Mouse (Mus musculus) forebrain, embryonic 13.5 days (tissue): Measurements from ENCODE around the gene Ccdc13. TPM values are rescaled to one million over a fixed set of nuclear protein-coding genes. Genes with fewer than 3 reads are reported as not detected.

Source experiments
- ATAC-seq: fragments of 200-750 bp; cut with Nextera tagmentation; 2 replicates; pipeline ENCODE4 v1.8.0; 2017
- H3K27ac ChIP-seq: fragments of 300-500 bp; sonication (generic); 2 replicates; pipeline ENCODE4 v1.5.1; 2015; ENCODE audit warnings: inconsistent platforms, mild to moderate bottlenecking, moderate library complexity
- H3K27me3 ChIP-seq: fragments of 300-500 bp; sonication (generic); 2 replicates; pipeline ENCODE4 v1.6.1; 2015; ENCODE audit warnings: mild to moderate bottlenecking, inconsistent platforms
- H3K36me3 ChIP-seq: fragments of 300-500 bp; sonication (generic); 2 replicates; pipeline ENCODE4 v1.6.1; 2015; ENCODE audit warnings: mild to moderate bottlenecking, inconsistent platforms; ENCODE audit not compliant: poor library complexity, severe bottlenecking
- H3K4me1 ChIP-seq: fragments of 300-500 bp; sonication (generic); 2 replicates; pipeline ENCODE4 v1.6.1; 2015; ENCODE audit warnings: inconsistent platforms
- H3K4me2 ChIP-seq: fragments of 300-500 bp; sonication (generic); 2 replicates; pipeline ENCODE4 v1.6.1; 2015; ENCODE audit warnings: inconsistent platforms, mild to moderate bottlenecking, moderate library complexity
- H3K4me3 ChIP-seq: fragments of 300-500 bp; sonication (generic); 2 replicates; pipeline ENCODE4 v1.5.1; 2015; ENCODE audit warnings: mild to moderate bottlenecking, inconsistent platforms
- H3K9ac ChIP-seq: fragments of 300-500 bp; sonication (generic); 2 replicates; pipeline ENCODE4 v1.6.1; 2015; ENCODE audit warnings: mild to moderate bottlenecking, inconsistent platforms
- H3K9me3 ChIP-seq: fragments of 300-500 bp; sonication (generic); replicated peaks from 2 replicates; pipeline ENCODE4 v1.6.1; 2016; ENCODE audit warnings: inconsistent platforms
- WGBS: fragments of 180-500 bp; shearing (Covaris S2); methylation state at CpG from one replicate; pipeline ENCODE4 v1.1.7; 2015; 5-methylcytosine and 5-hydroxymethylcytosine counted together
- polyA plus RNA-seq: library from polyadenylated mRNA; unstranded; fragments of >200 nt; fragmentation: Nextera tagmentation; extraction: Ambion mirVana; gene quantifications from 2 replicates; pipeline ENCODE4 v1.2.1, GENCODE M21; 2015

Ccdc13 gene
- polyA plus RNA-seq, 1 experiment from 2014 or later = 2.9 TPM

- H3K27me3 ChIP-seq = 0 out of 2 replicates have a peak, but pooled peaks cover 3% of the 10 kb centered on the region
- WGBS = 11% methylated on average over 5 of the region's 5 CpGs
- H3K36me3 ChIP-seq = no peaks in the 10 kb centered on the region
Observed at GRCm38 (mm10) chr9:121791206-121791605, 48.1 kb downstream of the Ccdc13 start.

DNA sequence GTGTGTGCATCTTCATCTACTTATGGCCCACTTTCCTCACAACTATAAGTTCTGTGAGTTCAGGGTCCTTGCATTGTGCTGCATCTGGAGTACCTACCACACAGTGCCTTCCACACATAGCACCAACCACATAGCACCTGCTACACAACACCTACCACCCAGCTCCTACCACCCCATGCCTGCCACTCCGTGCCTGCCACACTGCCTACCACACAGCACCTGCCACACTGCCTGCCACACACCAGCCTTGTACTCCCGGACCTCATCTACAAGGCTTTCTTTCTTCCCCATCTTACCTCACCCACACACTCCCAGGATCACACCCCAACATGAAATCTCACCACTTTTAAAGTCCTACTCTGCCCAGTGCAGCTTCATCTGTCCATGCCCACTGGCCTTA, 52.9 kb downstream of the Ccdc13 start:
- H3K27ac ChIP-seq = no peak overlapping the region
- H3K4me3 ChIP-seq = no peak overlapping the region
- ATAC-seq = no peak
- no peaks in the 10 kb centered on the region for H3K27me3 ChIP-seq
- no peaks in the 10 kb centered on the region for H3K36me3 ChIP-seq
- H3K4me1 ChIP-seq = peaks cover 4% of the 10 kb centered on the region; the same call in 1 of the 2 replicates
- no peaks in the 10 kb centered on the region for H3K9me3 ChIP-seq
- no peak overlapping the region for H3K4me2 ChIP-seq
- no peak overlapping the region for H3K9ac ChIP-seq
- WGBS = 78% methylated on average over 2 of the region's 2 CpGs

More at GRCm38 (mm10) chr9:121791206-121791605, 48.1 kb downstream of the Ccdc13 start:
- H3K4me2 ChIP-seq = no peak overlapping the region
- no peaks in the 10 kb centered on the region for H3K9me3 ChIP-seq
- H3K4me1 ChIP-seq = peaks cover 13% of the 10 kb centered on the region
- H3K4me3 ChIP-seq = no peak overlapping the region
- no peak overlapping the region for H3K9ac ChIP-seq
- H3K27ac ChIP-seq = no peak overlapping the region
- ATAC-seq = no peak

- Histone ChIP-seq H3K4me1 (peaks cover 4% of the 10 kb centered on the region; the same call in 1 of the 2 replicates), H3K9me3 (no peaks in the 10 kb centered on the region), H3K36me3 (no peaks in the 10 kb centered on the region), H3K9ac (no peak overlapping the region), H3K4me2 (no peak overlapping the region), H3K27me3 (0 out of 2 replicates have a peak, but pooled peaks cover 3% of the 10 kb centered on the region), H3K4me3 (no peak overlapping the region), H3K27ac (no peak overlapping the region)
- ATAC-seq = no peak
- WGBS = 82% methylated on average over 8 of the region's 8 CpGs
Observed at GRCm38 (mm10) chr9:121785261-121785660, 54.0 kb downstream of the Ccdc13 start.

DNA sequence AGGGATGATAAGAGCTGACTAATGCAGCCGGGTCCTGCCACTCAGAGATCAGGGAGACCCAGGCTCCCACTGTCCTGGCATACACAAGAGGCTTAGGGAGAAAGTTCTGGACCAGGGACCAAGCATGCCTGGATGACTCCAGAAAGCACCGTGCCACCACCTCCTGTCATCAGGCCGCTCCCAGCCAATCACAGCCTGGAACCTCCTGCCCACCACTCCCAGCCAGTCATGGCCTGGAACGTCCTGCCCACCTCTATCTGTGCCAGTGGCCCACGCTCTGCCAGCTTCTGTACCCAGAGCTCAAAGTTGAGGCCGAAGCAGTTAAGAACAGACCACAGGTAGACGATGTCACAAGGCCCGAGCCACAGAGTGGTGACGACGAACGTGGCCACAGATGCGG, 54.5 kb downstream of the Ccdc13 start:
- Histone ChIP-seq H3K4me3 (no peak overlapping the region), H3K36me3 (no peaks in the 10 kb centered on the region), H3K9me3 (no peaks in the 10 kb centered on the region), H3K27me3 (peaks cover 6% of the 10 kb centered on the region), H3K4me2 (no peak overlapping the region), H3K27ac (no peak overlapping the region), H3K9ac (no peak overlapping the region), H3K4me1 (peaks cover 4% of the 10 kb centered on the region; the same call in 1 of the 2 replicates)
- ATAC-seq = no peak
- WGBS = 90% methylated on average over 12 of the region's 12 CpGs

GRCm38 (mm10) chr9:121778066-121778624, 61.1 kb downstream of the Ccdc13 start:
- Histone ChIP-seq H3K9me3 (no peaks in the 10 kb centered on the region), H3K4me2 (peak overlapping the region; percentile 64), H3K27me3 (peaks cover 48% of the 10 kb centered on the region), H3K9ac (peak overlapping the region; percentile 45), H3K4me1 (peaks cover 12% of the 10 kb centered on the region), H3K4me3 (peak overlapping the region; percentile 37), H3K36me3 (no peaks in the 10 kb centered on the region), H3K27ac (no peak overlapping the region)
- ATAC-seq = peak; percentile 54
- WGBS = 14% methylated on average over 54 of the region's 54 CpGs

- ATAC-seq = peak; percentile 68
- Histone ChIP-seq H3K36me3 (no peaks in the 10 kb centered on the region), H3K4me1 (peaks cover 12% of the 10 kb centered on the region), H3K27ac (no peak within 1 kb of the TSS), H3K9me3 (no peaks in the 10 kb centered on the region), H3K27me3 (peaks cover 48% of the 10 kb centered on the region), H3K4me2 (peak within 1 kb of the TSS; percentile 64), H3K9ac (peak within 1 kb of the TSS; percentile 45), H3K4me3 (peak within 1 kb of the TSS; percentile 37)
- WGBS = 21% methylated on average over 30 of the region's 30 CpGs
Observed at GRCm38 (mm10) chr9:121777484-121778065, 61.7 kb downstream of the Ccdc13 start, which contains the start of gene Klhl40. Gene Klhl40 (plus strand): TSS chr9:121777607.

DNA sequence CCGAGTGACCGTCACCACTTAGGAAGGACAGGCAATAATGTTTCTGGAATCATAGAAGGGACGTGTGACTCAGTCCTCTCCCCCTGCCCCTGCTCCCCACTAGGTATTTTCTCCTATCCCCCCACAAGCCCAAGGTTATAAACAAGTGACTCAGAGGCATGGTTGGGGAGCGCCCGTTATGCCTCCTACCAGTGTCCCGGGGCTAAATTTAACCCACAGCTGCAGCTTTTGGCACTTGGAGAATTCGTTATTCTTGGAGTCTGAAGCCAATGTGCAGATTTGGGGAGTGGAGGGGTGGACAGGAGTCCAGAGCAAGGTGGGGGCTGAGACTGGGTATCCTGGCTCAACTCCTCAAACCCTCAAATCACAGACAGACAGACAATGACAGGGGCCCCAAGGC, 62.8 kb downstream of the Ccdc13 start:
- Histone ChIP-seq H3K9me3 (no peaks in the 10 kb centered on the region), H3K4me1 (peaks cover 12% of the 10 kb centered on the region), H3K9ac (no peak overlapping the region), H3K36me3 (no peaks in the 10 kb centered on the region), H3K27ac (no peak overlapping the region), H3K27me3 (peaks cover 48% of the 10 kb centered on the region), H3K4me2 (no peak overlapping the region), H3K4me3 (no peak overlapping the region)
- ATAC-seq = no peak
- WGBS = 83% methylated on average over 7 of the region's 7 CpGs

DNA sequence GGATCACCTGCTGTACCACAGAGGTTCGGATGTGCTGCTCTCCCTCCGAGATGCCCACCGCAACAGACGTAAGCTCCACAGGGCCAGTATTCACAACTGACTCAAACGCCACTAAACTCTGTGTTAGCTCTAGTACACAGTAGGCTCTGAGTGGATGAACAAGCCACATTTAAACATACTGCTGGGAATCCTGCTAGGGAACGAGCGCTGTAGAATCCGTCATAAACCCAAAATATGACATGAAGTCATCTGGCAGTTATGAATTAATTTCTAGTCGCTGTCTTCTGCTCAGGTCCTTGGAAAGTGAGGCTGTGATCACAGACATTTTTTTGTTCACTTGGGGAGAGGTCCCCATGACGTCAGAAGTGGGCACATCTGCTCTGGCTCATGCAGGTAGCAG, 63.3 kb downstream of the Ccdc13 start:
- Histone ChIP-seq H3K4me2 (no peak overlapping the region), H3K27me3 (peaks cover 48% of the 10 kb centered on the region), H3K9me3 (no peaks in the 10 kb centered on the region), H3K9ac (no peak overlapping the region), H3K27ac (no peak overlapping the region), H3K36me3 (no peaks in the 10 kb centered on the region), H3K4me3 (no peak overlapping the region), H3K4me1 (peaks cover 12% of the 10 kb centered on the region)
- no peak for ATAC-seq
- WGBS = 83% methylated on average over 10 of the region's 10 CpGs

GRCm38 (mm10) chr9:121772412-121772811, 66.8 kb downstream of the Ccdc13 start:
- WGBS = 79% methylated on average over 5 of the region's 5 CpGs
- no peak overlapping the region for H3K27ac ChIP-seq
- no peaks in the 10 kb centered on the region for H3K9me3 ChIP-seq
- H3K27me3 ChIP-seq = peaks cover 19% of the 10 kb centered on the region
- H3K4me3 ChIP-seq = no peak overlapping the region
- no peak overlapping the region for H3K4me2 ChIP-seq
- H3K9ac ChIP-seq = no peak overlapping the region
- ATAC-seq = no peak
- peaks cover 25% of the 10 kb centered on the region for H3K36me3 ChIP-seq
- no peaks in the 10 kb centered on the region for H3K4me1 ChIP-seq

DNA sequence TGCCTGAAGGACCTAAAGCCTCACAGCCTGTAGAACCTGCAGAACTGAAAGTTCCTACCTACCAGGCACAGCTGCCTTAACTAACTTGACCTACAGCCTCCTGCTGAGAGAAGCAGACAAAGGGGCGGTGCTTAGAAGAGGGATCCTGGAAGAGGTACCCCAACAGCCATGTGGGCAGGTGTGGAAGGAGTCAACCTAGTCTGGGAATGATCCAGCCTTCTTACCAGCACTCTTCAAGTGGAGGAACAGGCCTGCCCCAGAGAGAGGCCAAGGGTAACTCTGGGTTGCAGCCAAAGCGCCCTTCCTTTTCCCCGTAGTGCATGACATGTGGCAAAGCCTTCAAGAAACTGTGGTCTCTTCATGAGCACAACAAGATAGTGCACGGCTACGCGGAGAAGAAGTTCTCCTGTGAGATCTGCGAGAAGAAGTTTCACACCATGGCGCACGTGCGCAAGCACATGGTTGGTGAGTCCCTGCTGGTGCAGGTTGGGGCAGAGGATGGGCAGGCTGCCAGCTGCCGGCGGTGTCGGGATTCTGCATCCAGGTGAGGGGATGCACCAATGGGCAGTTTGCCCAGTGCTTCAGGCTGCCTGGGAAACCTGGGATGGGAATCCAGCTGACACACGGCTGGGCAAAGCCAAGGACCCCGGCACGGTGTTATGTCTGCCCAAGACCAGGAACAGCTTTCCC, 74.0 kb downstream of the Ccdc13 start:
- H3K4me3 ChIP-seq = no peak overlapping the region
- no peaks in the 10 kb centered on the region for H3K27me3 ChIP-seq
- H3K4me2 ChIP-seq = no peak overlapping the region
- ATAC-seq = no peak
- H3K27ac ChIP-seq = no peak overlapping the region
- 83% methylated on average over 16 of the region's 16 CpGs for WGBS
- peaks cover 76% of the 10 kb centered on the region for H3K36me3 ChIP-seq
- no peak overlapping the region for H3K9ac ChIP-seq
- H3K9me3 ChIP-seq = no peaks in the 10 kb centered on the region
- peaks cover 25% of the 10 kb centered on the region for H3K4me1 ChIP-seq

DNA sequence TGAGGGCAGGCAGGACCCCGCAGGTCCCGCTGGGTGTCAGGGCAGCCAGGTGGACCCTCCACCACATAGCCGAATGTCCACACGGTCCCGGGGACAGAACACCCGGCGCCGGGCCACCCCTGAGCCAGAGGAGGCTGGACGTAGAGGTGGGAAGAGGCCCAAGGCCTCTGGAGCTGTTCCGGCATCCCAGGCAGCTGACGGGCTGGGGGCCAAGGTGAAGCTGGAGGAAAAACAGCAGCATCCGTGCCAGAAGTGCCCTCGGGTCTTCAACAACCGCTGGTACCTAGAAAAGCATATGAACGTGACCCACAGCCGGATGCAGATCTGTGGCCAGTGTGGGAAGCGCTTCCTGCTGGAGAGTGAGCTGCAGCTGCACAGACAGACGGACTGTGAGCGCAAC, 75.5 kb downstream of the Ccdc13 start:
- H3K4me3 ChIP-seq = no peak overlapping the region
- no peaks in the 10 kb centered on the region for H3K9me3 ChIP-seq
- no peak overlapping the region for H3K9ac ChIP-seq
- peaks cover 64% of the 10 kb centered on the region for H3K36me3 ChIP-seq
- H3K4me2 ChIP-seq = no peak overlapping the region
- H3K4me1 ChIP-seq = peaks cover 33% of the 10 kb centered on the region
- H3K27ac ChIP-seq = no peak overlapping the region
- H3K27me3 ChIP-seq = no peaks in the 10 kb centered on the region
- ATAC-seq = no peak
- 90% methylated on average over 19 of the region's 19 CpGs for WGBS

- Histone ChIP-seq H3K4me1 (peaks cover 42% of the 10 kb centered on the region), H3K4me2 (no peak overlapping the region), H3K36me3 (peaks cover 54% of the 10 kb centered on the region), H3K4me3 (no peak overlapping the region), H3K9ac (no peak overlapping the region), H3K27me3 (no peaks in the 10 kb centered on the region), H3K27ac (peak overlapping the region; percentile 6; the same call in 1 of the 2 replicates), H3K9me3 (no peaks in the 10 kb centered on the region)
- no peak for ATAC-seq
- 91% methylated on average over 25 of the region's 25 CpGs for WGBS
Observed at GRCm38 (mm10) chr9:121762761-121763160, 76.5 kb downstream of the Ccdc13 start.
